ENCODE assay signal across 15 mouse cellular contexts in genomic region chr9:102307656-102308055, GRCm38 (mm10). TPM values are rescaled to one million over a fixed set of nuclear protein-coding genes. Genes with fewer than 3 reads are reported as not detected.
DNase-seq lines count a peak whose midpoint lies in the region; ATAC-seq and TF ChIP-seq lines count a peak whose summit lies in the region.
"Had no signal": no experiment of that assay in that cellular context is flagged by ENCODE, and none has a peak within 500 bp of the region (broad histone marks: within the 10 kb centered on the region; RNA-seq: fewer than 3 reads in every experiment).

No protein-coding gene starts in this region.

- no peak overlapping the region for H3K4me3 ChIP-seq in heart, embryonic 13.5 days
- H3K4me3 ChIP-seq in kidney, postnatal 0 days (replicated peaks; ENCODE audit: low read depth, low read length): no peak overlapping the region
- H3K4me3 ChIP-seq in stomach, embryonic 16.5 days (replicated peaks; ENCODE audit: low read length): no peak overlapping the region
- H3K4me3 ChIP-seq in stomach, postnatal 0 days (ENCODE audit: low read depth, low read length): no peak overlapping the region
- H3K4me3 ChIP-seq: limb, embryonic 13.5 days; midbrain, embryonic 12.5 days had no signal

- peaks cover 29% of the 10 kb centered on the region for H3K27me3 ChIP-seq in heart, embryonic 13.5 days (replicated peaks)
- no peaks in the 10 kb centered on the region for H3K27me3 ChIP-seq in kidney, postnatal 0 days (ENCODE audit: insufficient read depth, low read length)
- no peaks in the 10 kb centered on the region for H3K27me3 ChIP-seq in stomach, embryonic 16.5 days (ENCODE audit: control insufficient read depth, insufficient read depth, low read length)
- H3K27me3 ChIP-seq in stomach, postnatal 0 days (ENCODE audit: control insufficient read depth, insufficient read depth, low read length): no peaks in the 10 kb centered on the region
- H3K27me3 ChIP-seq: limb, embryonic 13.5 days had no signal

- H3K4me2 ChIP-seq in heart, embryonic 13.5 days: no peak overlapping the region
- no peak overlapping the region for H3K4me2 ChIP-seq in kidney, postnatal 0 days (ENCODE audit: low read length)
- H3K4me2 ChIP-seq in stomach, embryonic 16.5 days (ENCODE audit: low read depth, low read length): no peak overlapping the region
- no peak overlapping the region for H3K4me2 ChIP-seq in stomach, postnatal 0 days (replicated peaks; ENCODE audit: low read depth)
- H3K4me2 ChIP-seq: limb, embryonic 13.5 days; midbrain, embryonic 12.5 days had no signal

- H3K36me3 ChIP-seq in heart, embryonic 13.5 days: no peaks in the 10 kb centered on the region
- H3K36me3 ChIP-seq in kidney, postnatal 0 days (ENCODE audit: insufficient read depth, low read length): no peaks in the 10 kb centered on the region
- H3K36me3 ChIP-seq in stomach, embryonic 16.5 days (ENCODE audit: control insufficient read depth, insufficient read depth, low read length): no peaks in the 10 kb centered on the region
- H3K36me3 ChIP-seq in stomach, postnatal 0 days (ENCODE audit: control insufficient read depth, insufficient read depth, low read length): no peaks in the 10 kb centered on the region
- H3K36me3 ChIP-seq: limb, embryonic 13.5 days; midbrain, embryonic 12.5 days had no signal

- WGBS in heart, embryonic 13.5 days: 59% methylated on average over 4 of the region's 4 CpGs
- WGBS in kidney, postnatal 0 days: 31% methylated on average over 4 of the region's 4 CpGs
- WGBS in stomach, embryonic 16.5 days: 57% methylated on average over 4 of the region's 4 CpGs
- 61% methylated on average over 4 of the region's 4 CpGs for WGBS in stomach, postnatal 0 days

- DNase-seq in heart, postnatal 4 days: no peak
- no peak for DNase-seq in kidney, postnatal 0 days (ENCODE audit: low spot score)
- no peak for DNase-seq in kidney, adult 18-20 months
- DNase-seq in stomach, postnatal 0 days (ENCODE audit: low spot score): no peak
- no peak for DNase-seq in right cerebral cortex, postnatal 36 days (ENCODE audit: low spot score in 2 of 2)
- DNase-seq: cerebellum, adult 8-10 months; gastrocnemius, postnatal 10 days; right cerebral cortex, postnatal 25 days; thymus, postnatal 25 days had no signal

- no peak for TF ChIP-seq CTCF in kidney, postnatal 0 days (IDR thresholded peaks at IDR 0.05; ENCODE audit: low read depth)
- TF ChIP-seq CTCF in stomach, postnatal 0 days (IDR thresholded peaks at IDR 0.05; ENCODE audit: low read depth): no peak

- ATAC-seq in heart, embryonic 13.5 days (ENCODE audit: extremely low read depth, insufficient number of reproducible peaks, low FRiP score, low TSS enrichment): no peak
- no peak for ATAC-seq in kidney, postnatal 0 days (replicated peaks; ENCODE audit: low FRiP score, low read depth)
- no peak for ATAC-seq in stomach, embryonic 16.5 days (ENCODE audit: insufficient read depth, low FRiP score)
- ATAC-seq in stomach, postnatal 0 days (ENCODE audit: low FRiP score, low TSS enrichment): no peak
- ATAC-seq: CD4-positive, CD25-positive, alpha-beta regulatory T cell, adult 4 months had no signal

- H3K27ac ChIP-seq in heart, embryonic 13.5 days (replicated peaks): peak overlapping the region; percentile 50; the same call in 1 of the 2 replicates
- H3K27ac ChIP-seq in kidney, postnatal 0 days: 0 out of 2 replicates have a peak overlapping the region, but pooled peaks have one; percentile 27
- H3K27ac ChIP-seq in stomach, embryonic 16.5 days (ENCODE audit: low read length): peak overlapping the region; percentile 11; the same call in 1 of the 2 replicates
- no peak overlapping the region for H3K27ac ChIP-seq in stomach, postnatal 0 days (replicated peaks)
- H3K27ac ChIP-seq: limb, embryonic 13.5 days had no signal

- peaks cover 17% of the 10 kb centered on the region for H3K4me1 ChIP-seq in heart, embryonic 13.5 days
- no peaks in the 10 kb centered on the region for H3K4me1 ChIP-seq in kidney, postnatal 0 days (replicated peaks; ENCODE audit: insufficient read depth, low read length)
- H3K4me1 ChIP-seq in stomach, embryonic 16.5 days (ENCODE audit: control insufficient read depth, insufficient read depth, low read length): no peaks in the 10 kb centered on the region
- no peaks in the 10 kb centered on the region for H3K4me1 ChIP-seq in stomach, postnatal 0 days (replicated peaks; ENCODE audit: control insufficient read depth, insufficient read depth)

- peaks cover 11% of the 10 kb centered on the region for H3K9me3 ChIP-seq in heart, embryonic 13.5 days
- no peaks in the 10 kb centered on the region for H3K9me3 ChIP-seq in kidney, postnatal 0 days (replicated peaks; ENCODE audit: low read length)
- no peaks in the 10 kb centered on the region for H3K9me3 ChIP-seq in stomach, embryonic 16.5 days (replicated peaks; ENCODE audit: control insufficient read depth, low read length)
- no peaks in the 10 kb centered on the region for H3K9me3 ChIP-seq in stomach, postnatal 0 days (ENCODE audit: control insufficient read depth, low read length)
- H3K9me3 ChIP-seq: limb, embryonic 13.5 days had no signal

- TF ChIP-seq EP300 in stomach, postnatal 0 days (optimal IDR thresholded peaks at IDR 0.05): no peak

- H3K9ac ChIP-seq in heart, embryonic 13.5 days: no peak overlapping the region
- no peak overlapping the region for H3K9ac ChIP-seq in kidney, postnatal 0 days (ENCODE audit: low read depth, low read length)
- H3K9ac ChIP-seq in stomach, embryonic 16.5 days (ENCODE audit: low read length): no peak overlapping the region
- no peak overlapping the region for H3K9ac ChIP-seq in stomach, postnatal 0 days (ENCODE audit: low read length)
- H3K9ac ChIP-seq: limb, embryonic 13.5 days; midbrain, embryonic 12.5 days had no signal

RNA-seq across cellular contexts. Expression of gene Ephb1, which starts 46.8 kb away (rescaled TPM):
- polyA plus RNA-seq in heart, embryonic 13.5 days (2015; fragmentation: Nextera tagmentation; extraction: Ambion mirVana): 0.96 and 1.4 TPM in 2 replicates
- 1 to 10 TPM; 8.3 to 9.7 TPM for total RNA-seq in heart, postnatal 4 days (2021)
- 4.2 and 4.3 TPM in 2 replicates for polyA plus RNA-seq in kidney, postnatal 0 days (2015; fragmentation: Nextera tagmentation; extraction: Ambion mirVana)
- 3.6 TPM in 2 replicates for polyA plus RNA-seq in stomach, embryonic 16.5 days (2015; fragmentation: Nextera tagmentation; extraction: Ambion mirVana)
- polyA plus RNA-seq in stomach, postnatal 0 days (2015; fragmentation: Nextera tagmentation; extraction: Ambion mirVana): 1.0 and 1.1 TPM in 2 replicates
- total RNA-seq: hematopoietic stem cell, adult 5-6 weeks had no signal
- polyA plus RNA-seq: CD4-positive, CD25-positive, alpha-beta regulatory T cell, adult 4 months had no signal
